ENCODE assay signal across 1 mouse cellular context in the genomic region with DNA sequence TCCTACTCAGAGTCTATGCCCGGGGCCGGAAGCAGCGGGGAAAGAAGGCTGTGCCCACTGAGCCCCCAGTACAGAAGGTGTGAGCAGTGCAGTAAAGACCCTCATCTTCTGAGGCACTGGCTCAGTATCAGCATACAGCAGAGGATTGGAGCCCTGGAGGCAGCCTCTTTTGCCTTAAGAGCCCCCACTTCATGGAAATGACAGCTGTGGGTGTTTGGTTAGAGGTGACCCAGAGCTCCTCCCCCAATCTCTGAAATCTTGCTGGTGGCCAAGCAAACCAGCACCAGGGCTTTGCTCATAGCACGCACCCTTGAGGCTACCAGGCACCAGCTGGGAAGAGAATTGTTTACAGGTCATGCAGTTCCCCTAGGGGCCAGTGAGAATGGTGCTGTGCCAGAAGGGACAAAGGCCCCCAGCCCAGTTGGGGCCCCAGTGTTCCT.
A peak's percentile ranks its signal among the peaks of the same experiment; 100 is the strongest.
TF ChIP-seq lines count a peak whose summit lies in the region.

No protein-coding gene starts in this region.

TF ChIP-seq in MEL, 35 proteins besides CTCF, POLR2A, EP300 and RAD21:
- TF ChIP-seq ZMIZ1 (IDR thresholded peaks at IDR 0.05; ENCODE audit: low read depth, low read length) (peak; percentile 86; the same call in 1 of the 2 replicates), SMC3 (IDR thresholded peaks at IDR 0.05; ENCODE audit: low read depth, low read length) (peak; percentile 24; the same call in 1 of the 2 replicates), POLR2AphosphoS2 (IDR thresholded peaks at IDR 0.05; ENCODE audit: low read length) (peak; percentile 91), MYC (IDR thresholded peaks at IDR 0.05; ENCODE audit: low read depth, low read length) (no peak)
